Mouse (Mus musculus): ENCODE data around the gene Rapgef3. TPM values are rescaled to one million over a fixed set of nuclear protein-coding genes. Genes with fewer than 3 reads are reported as not detected.
A peak's percentile ranks its signal among the peaks of the same experiment; 100 is the strongest.

Rapgef3 gene
- polyA plus RNA-seq, 1 experiment from 2014 or later = 10.4 TPM

DNA sequence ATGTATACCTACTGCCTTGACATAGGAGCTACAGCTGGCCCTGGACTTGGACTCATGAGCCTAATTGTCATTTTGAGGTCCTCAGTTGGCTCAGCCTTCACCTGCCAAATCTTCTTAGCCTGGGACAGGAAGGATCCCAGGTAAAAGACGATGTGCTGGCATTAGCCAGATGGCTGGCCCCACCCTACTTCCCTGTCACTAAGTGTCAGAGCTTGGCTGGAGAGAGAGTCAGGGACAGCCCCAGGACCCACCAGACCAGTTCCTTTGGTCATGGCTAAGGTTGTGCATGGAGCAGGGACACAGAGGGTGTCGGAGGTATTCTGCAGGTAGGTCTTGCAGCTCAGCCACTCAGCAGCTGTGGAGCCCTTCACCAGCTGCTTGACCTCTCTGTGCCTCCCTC is 3.2 kb downstream of the Rapgef3 start:
- no peak overlapping the region for H3K4me2 ChIP-seq
- peaks cover 81% of the 10 kb centered on the region for H3K27me3 ChIP-seq
- H3K9ac ChIP-seq = no peak overlapping the region
- no peaks in the 10 kb centered on the region for H3K9me3 ChIP-seq
- no peak overlapping the region for H3K4me3 ChIP-seq
- WGBS = 83% methylated on average over 2 of the region's 2 CpGs
- no peaks in the 10 kb centered on the region for H3K36me3 ChIP-seq
- H3K4me1 ChIP-seq (replicated peaks) = peaks cover 54% of the 10 kb centered on the region
- H3K27ac ChIP-seq = no peak overlapping the region
- ATAC-seq (ENCODE audit: low FRiP score) = no peak

- WGBS = 57% methylated on average over 9 of the region's 9 CpGs
- Histone ChIP-seq H3K4me1 (replicated peaks) (peaks cover 54% of the 10 kb centered on the region), H3K9ac (no peak overlapping the region), H3K36me3 (0 out of 2 replicates have a peak, but pooled peaks cover 7% of the 10 kb centered on the region), H3K4me3 (no peak overlapping the region), H3K27me3 (peaks cover 71% of the 10 kb centered on the region), H3K27ac (no peak overlapping the region), H3K4me2 (no peak overlapping the region), H3K9me3 (no peaks in the 10 kb centered on the region)
- ATAC-seq (ENCODE audit: low FRiP score) = no peak
These were observed 4.3 kb downstream of the Rapgef3 start for GRCm38 (mm10) chr15:97763256-97764049.

DNA sequence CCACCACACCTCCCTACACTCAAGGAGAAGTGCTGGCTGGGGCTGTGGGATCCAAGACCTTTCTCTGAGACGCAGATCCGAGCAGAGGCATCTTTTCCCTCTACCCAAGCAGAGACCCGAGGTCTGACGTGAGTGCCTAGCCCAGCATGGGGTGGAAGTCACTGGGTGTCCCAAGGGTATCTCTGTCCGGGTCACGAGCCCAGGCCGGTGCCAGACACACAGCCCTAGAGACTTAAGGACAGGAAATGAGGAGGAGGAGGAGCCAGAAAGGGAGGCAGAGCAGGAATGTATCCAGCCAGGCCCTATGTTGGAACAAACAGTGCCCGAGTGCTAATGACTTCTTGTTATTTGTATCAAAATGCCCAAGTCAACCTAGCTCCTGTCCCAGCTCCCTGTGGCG is 5.0 kb downstream of the Rapgef3 start:
- Histone ChIP-seq H3K4me2 (no peak overlapping the region), H3K27me3 (peaks cover 66% of the 10 kb centered on the region), H3K27ac (no peak overlapping the region), H3K9me3 (no peaks in the 10 kb centered on the region), H3K4me3 (no peak overlapping the region), H3K36me3 (0 out of 2 replicates have a peak, but pooled peaks cover 8% of the 10 kb centered on the region), H3K9ac (no peak overlapping the region), H3K4me1 (replicated peaks) (peaks cover 47% of the 10 kb centered on the region)
- ATAC-seq (ENCODE audit: low FRiP score) = no peak
- 76% methylated on average over 9 of the region's 9 CpGs for WGBS

DNA sequence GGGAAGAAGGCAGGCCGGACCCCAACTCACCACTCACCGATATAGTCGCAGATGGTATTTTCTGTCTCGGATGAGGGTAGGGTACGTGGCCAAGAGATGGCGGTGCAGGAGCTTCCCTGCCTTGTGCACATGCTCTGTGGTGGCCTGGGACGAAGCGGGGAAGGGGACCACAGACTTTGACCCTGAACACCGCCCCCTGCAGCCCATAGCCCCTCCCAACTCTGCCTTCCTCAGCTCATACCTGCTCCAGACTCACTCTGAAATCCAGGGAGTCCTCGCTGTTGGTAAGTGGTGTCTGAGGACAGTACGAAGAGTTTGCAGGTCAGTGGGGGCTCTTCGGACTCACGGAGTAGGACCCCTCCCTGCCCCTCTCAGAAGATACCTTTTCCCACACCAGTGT is 6.3 kb downstream of the Rapgef3 start:
- H3K9me3 ChIP-seq = no peaks in the 10 kb centered on the region
- 37% methylated on average over 13 of the region's 13 CpGs for WGBS
- 0 out of 2 replicates have a peak, but pooled peaks cover 8% of the 10 kb centered on the region for H3K36me3 ChIP-seq

GRCm38 (mm10) chr15:97760952-97761351 is 6.8 kb downstream of the Rapgef3 start:
- ATAC-seq (ENCODE audit: low FRiP score) = no peak
- peaks cover 30% of the 10 kb centered on the region for H3K4me1 ChIP-seq (replicated peaks)
- WGBS = 66% methylated on average over 5 of the region's 5 CpGs
- no peaks in the 10 kb centered on the region for H3K9me3 ChIP-seq
- H3K27ac ChIP-seq = no peak overlapping the region
- H3K4me3 ChIP-seq = no peak overlapping the region
- no peak overlapping the region for H3K4me2 ChIP-seq
- H3K36me3 ChIP-seq = 0 out of 2 replicates have a peak, but pooled peaks cover 8% of the 10 kb centered on the region
- H3K27me3 ChIP-seq = peaks cover 50% of the 10 kb centered on the region
- no peak overlapping the region for H3K9ac ChIP-seq

More for the DNA sequence above, 6.3 kb downstream of the Rapgef3 start:
- peaks cover 34% of the 10 kb centered on the region for H3K4me1 ChIP-seq (replicated peaks)
- peaks cover 54% of the 10 kb centered on the region for H3K27me3 ChIP-seq
- H3K4me3 ChIP-seq = no peak overlapping the region
- H3K9ac ChIP-seq = no peak overlapping the region
- no peak for ATAC-seq (ENCODE audit: low FRiP score)
- no peak overlapping the region for H3K4me2 ChIP-seq
- no peak overlapping the region for H3K27ac ChIP-seq

DNA sequence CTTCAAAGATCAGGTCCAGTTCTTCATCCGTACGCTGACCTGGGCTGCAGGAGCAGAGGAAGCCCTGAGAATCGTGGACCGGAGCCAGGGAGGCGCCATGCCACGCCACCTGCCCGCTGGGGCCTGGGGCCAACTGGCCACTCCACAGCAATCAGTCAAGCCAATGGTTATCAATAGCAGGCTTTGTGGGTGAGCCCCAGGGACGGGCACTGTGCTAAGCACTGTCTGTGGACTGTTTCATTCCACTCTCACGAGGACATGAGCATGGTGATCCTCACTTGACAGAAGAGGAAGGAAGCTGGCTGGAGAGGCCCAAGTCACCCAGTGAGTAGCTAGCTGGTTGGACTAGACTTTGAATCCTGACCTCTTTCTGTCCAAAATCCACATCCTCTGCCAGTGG is 7.8 kb downstream of the Rapgef3 start:
- Histone ChIP-seq H3K27ac (no peak overlapping the region), H3K36me3 (0 out of 2 replicates have a peak, but pooled peaks cover 8% of the 10 kb centered on the region), H3K9ac (no peak overlapping the region), H3K27me3 (peaks cover 46% of the 10 kb centered on the region), H3K9me3 (no peaks in the 10 kb centered on the region), H3K4me2 (no peak overlapping the region), H3K4me1 (replicated peaks) (peaks cover 31% of the 10 kb centered on the region), H3K4me3 (no peak overlapping the region)
- 80% methylated on average over 9 of the region's 9 CpGs for WGBS
- no peak for ATAC-seq (ENCODE audit: low FRiP score)

- WGBS = 43% methylated on average over 8 of the region's 8 CpGs
- Histone ChIP-seq H3K9me3 (no peaks in the 10 kb centered on the region), H3K36me3 (0 out of 2 replicates have a peak, but pooled peaks cover 8% of the 10 kb centered on the region), H3K4me2 (no peak overlapping the region), H3K27me3 (0 out of 2 replicates have a peak, but pooled peaks cover 12% of the 10 kb centered on the region), H3K4me3 (no peak overlapping the region), H3K9ac (peak overlapping the region; percentile 43; the same call in 1 of the 2 replicates), H3K4me1 (replicated peaks) (peaks cover 29% of the 10 kb centered on the region), H3K27ac (no peak overlapping the region)
- no peak for ATAC-seq (ENCODE audit: low FRiP score)
These were observed 12.4 kb downstream of the Rapgef3 start for GRCm38 (mm10) chr15:97755361-97755760.

- no peaks in the 10 kb centered on the region for H3K9me3 ChIP-seq
- no peak overlapping the region for H3K9ac ChIP-seq
- peaks cover 37% of the 10 kb centered on the region for H3K4me1 ChIP-seq (replicated peaks)
- no peak overlapping the region for H3K27ac ChIP-seq
- WGBS = 50% methylated on average over 6 of the region's 6 CpGs
- no peak overlapping the region for H3K4me3 ChIP-seq
- no peak overlapping the region for H3K4me2 ChIP-seq
- no peak for ATAC-seq (ENCODE audit: low FRiP score)
- 0 out of 2 replicates have a peak, but pooled peaks cover 6% of the 10 kb centered on the region for H3K27me3 ChIP-seq
- H3K36me3 ChIP-seq = 0 out of 2 replicates have a peak, but pooled peaks cover 8% of the 10 kb centered on the region
These were observed 13.3 kb downstream of the Rapgef3 start for GRCm38 (mm10) chr15:97754476-97754875.

GRCm38 (mm10) chr15:97752491-97752890 is 15.3 kb downstream of the Rapgef3 start:
- no peak overlapping the region for H3K27ac ChIP-seq
- H3K9ac ChIP-seq = no peak overlapping the region
- H3K4me3 ChIP-seq = no peak overlapping the region
- ATAC-seq (ENCODE audit: low FRiP score) = no peak
- H3K27me3 ChIP-seq = 0 out of 2 replicates have a peak, but pooled peaks cover 6% of the 10 kb centered on the region
- H3K36me3 ChIP-seq = no peaks in the 10 kb centered on the region
- 93% methylated on average over 5 of the region's 5 CpGs for WGBS
- H3K4me1 ChIP-seq (replicated peaks) = peaks cover 44% of the 10 kb centered on the region
- no peaks in the 10 kb centered on the region for H3K9me3 ChIP-seq
- H3K4me2 ChIP-seq = no peak overlapping the region

DNA sequence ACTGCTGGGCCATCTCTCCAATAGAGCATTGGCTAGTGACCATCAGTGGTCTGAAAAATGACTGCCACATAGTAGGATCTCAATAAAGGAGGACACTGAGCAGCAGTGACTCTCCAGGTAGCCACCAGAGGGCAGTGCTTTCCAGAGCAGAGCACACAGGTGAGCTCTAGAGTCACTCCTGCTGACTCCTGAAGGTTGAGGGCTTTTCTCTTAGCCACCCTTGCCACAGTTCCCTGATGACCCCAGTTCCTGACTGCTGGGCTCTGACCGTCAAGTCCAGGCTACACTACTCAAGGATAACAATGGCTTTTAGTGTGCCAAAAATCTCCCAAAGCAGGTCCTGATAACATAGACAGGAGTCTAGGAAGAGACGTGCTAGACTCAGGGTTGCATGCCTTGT is 16.1 kb downstream of the Rapgef3 start:
- Histone ChIP-seq H3K4me1 (replicated peaks) (peaks cover 44% of the 10 kb centered on the region), H3K9me3 (no peaks in the 10 kb centered on the region), H3K9ac (no peak overlapping the region), H3K4me2 (no peak overlapping the region), H3K27ac (no peak overlapping the region), H3K4me3 (no peak overlapping the region), H3K27me3 (0 out of 2 replicates have a peak, but pooled peaks cover 6% of the 10 kb centered on the region), H3K36me3 (no peaks in the 10 kb centered on the region)
- WGBS = 78% methylated on average over 2 of the region's 2 CpGs
- no peak for ATAC-seq (ENCODE audit: low FRiP score)

DNA sequence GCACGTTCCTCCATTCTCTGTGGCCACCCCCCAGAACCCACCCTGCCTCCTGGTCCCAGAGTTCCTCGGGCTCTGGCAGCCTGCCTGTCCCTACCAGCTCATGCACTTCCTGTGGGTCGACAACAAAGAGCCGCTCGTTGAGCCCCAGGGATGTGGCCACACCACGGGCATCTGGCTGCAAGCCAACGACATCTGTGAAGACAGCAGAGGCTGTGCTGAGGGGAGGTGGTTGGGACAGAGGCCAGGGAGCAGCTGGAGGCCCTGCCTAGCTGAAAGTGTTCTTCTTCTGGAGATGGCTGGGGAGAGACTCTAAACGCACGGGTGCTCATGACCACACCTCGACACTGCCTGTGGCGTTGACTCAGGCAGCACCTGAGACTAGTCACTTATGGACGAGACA is 17.1 kb downstream of the Rapgef3 start:
- 0 out of 2 replicates have a peak overlapping the region, but pooled peaks have one; percentile 10 for H3K4me2 ChIP-seq
- no peak overlapping the region for H3K9ac ChIP-seq
- peaks cover 41% of the 10 kb centered on the region for H3K4me1 ChIP-seq (replicated peaks)
- peak overlapping the region; percentile 75 for H3K27ac ChIP-seq
- no peak overlapping the region for H3K4me3 ChIP-seq
- WGBS = 32% methylated on average over 12 of the region's 12 CpGs
- no peaks in the 10 kb centered on the region for H3K9me3 ChIP-seq
- peak; percentile 88 for ATAC-seq (ENCODE audit: low FRiP score)
- 0 out of 2 replicates have a peak, but pooled peaks cover 4% of the 10 kb centered on the region for H3K27me3 ChIP-seq
- no peaks in the 10 kb centered on the region for H3K36me3 ChIP-seq

GRCm38 (mm10) chr15:97749841-97750240 is 17.9 kb downstream of the Rapgef3 start:
- no peak overlapping the region for H3K4me2 ChIP-seq
- H3K27me3 ChIP-seq = 0 out of 2 replicates have a peak, but pooled peaks cover 4% of the 10 kb centered on the region
- H3K9ac ChIP-seq = no peak overlapping the region
- H3K4me1 ChIP-seq (replicated peaks) = peaks cover 41% of the 10 kb centered on the region
- H3K4me3 ChIP-seq = no peak overlapping the region
- ATAC-seq (ENCODE audit: low FRiP score) = 0 out of 2 replicates have a peak, but pooled peaks have one; percentile 2
- no peaks in the 10 kb centered on the region for H3K36me3 ChIP-seq
- 88% methylated on average over 13 of the region's 13 CpGs for WGBS
- H3K27ac ChIP-seq = peak overlapping the region; percentile 75
- H3K9me3 ChIP-seq = no peaks in the 10 kb centered on the region

Data from hindbrain, embryonic 13.5 days (tissue).